Mouse (Mus musculus) monocyte, adult 5-6 weeks (primary cell): ENCODE data around the gene Sox1. TPM values are rescaled to one million over a fixed set of nuclear protein-coding genes. Genes with fewer than 3 reads are reported as not detected.

Experiments
- ATAC-seq: fragments of 153-309, 156-312 bp; replicated peaks from 2 replicates; pipeline ENCODE4 v1.8.0; 2017; ENCODE audit warnings: mild to moderate bottlenecking; ENCODE audit not compliant: low TSS enrichment, insufficient number of reproducible peaks, severe bottlenecking, poor library complexity, low FRiP score
- total RNA-seq: library from RNA; stranded (forward); fragments of 200-1000, 200-491, 200-594 nt; gene quantifications from 3 replicates; pipeline ENCODE4 v1.2.3, GENCODE M21; 2017

The Sox1 gene
- total RNA-seq, 1 experiment from 2014 or later, result not detected

DNA sequence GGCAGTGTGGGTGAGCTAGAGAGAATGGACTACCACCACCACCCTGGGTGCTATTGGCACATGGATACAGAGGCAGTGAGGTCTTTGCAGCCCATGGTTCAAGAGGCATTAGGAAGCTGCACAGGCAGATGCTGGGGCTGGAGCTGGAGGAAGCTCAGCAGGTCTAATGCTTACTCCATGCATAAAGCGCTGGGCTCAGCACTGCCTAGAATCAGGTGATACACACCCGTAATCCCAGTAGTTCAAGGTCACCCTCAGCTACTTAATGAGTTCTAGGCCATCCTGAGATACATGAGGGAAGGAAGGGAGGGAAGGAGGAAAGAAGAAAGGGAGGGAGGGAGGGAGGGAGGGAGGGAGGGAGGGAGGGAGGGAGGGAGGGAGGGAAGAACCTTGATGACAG lies 50.2 kb downstream of the Sox1 start:
- no peak for ATAC-seq

DNA sequence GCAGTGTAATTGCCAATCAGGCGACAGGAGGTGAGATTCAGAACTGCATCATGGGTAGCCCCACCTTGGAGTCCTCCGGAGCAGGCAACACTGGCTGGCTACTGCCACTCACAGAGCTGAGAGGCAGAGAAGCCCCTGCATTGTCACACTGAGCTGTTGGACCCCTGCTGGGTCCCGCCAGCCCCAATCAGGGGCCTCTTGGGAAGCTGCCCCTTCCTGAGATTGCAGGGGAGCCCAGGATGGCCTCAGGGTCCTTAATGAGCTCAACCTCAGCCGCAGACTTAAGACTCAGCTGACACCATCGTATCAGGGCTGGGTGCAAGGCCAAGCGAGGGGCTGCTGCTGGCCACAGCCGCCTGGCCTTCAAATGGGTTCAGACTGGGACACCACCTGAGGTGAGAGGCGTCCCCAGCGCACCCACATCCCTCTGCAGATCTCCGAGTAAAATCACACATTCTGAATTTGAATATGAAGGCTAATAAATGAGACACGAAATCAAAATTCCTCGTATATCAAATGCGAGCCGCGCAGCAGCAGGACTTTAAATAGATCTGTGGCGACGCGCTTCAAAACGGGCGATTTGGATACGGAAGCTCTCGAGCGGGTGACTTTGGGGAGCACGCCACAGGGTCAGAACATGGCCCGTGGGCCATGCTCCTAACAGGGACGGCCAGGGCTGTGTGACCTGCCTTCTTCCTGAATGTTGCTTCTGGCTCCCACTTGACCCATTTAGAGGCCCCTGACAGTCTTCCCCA lies 51.0 kb downstream of the Sox1 start:
- ATAC-seq, result no peak

Other genes starting within 250 kb of the Sox1 start
- 1.5 TPM in 1 of 3 replicates, not detected in the others for gene A230072I06Rik, start 116.5 kb upstream of the Sox1 start, total RNA-seq
- not detected in 3 replicates for gene Spaca7, start 177.7 kb downstream of the Sox1 start, total RNA-seq